Mouse (Mus musculus) neural tube, embryonic 14.5 days (tissue): Measurements from ENCODE around the gene Cavin3. TPM values are rescaled to one million over a fixed set of nuclear protein-coding genes. Genes with fewer than 3 reads are reported as not detected.

ENCODE experiments used
- ATAC-seq: fragments of 200-750 bp; cut with Nextera tagmentation; 2 replicates; pipeline ENCODE4 v1.8.0; 2017; ENCODE audit warnings: low read depth, mild to moderate bottlenecking, moderate TSS enrichment, moderate library complexity
- H3K27ac ChIP-seq: fragments of 300-500 bp; sonication (generic); 2 replicates; pipeline ENCODE4 v1.5.1; 2014; ENCODE audit warnings: low read depth, mild to moderate bottlenecking, control low read depth, low read length, moderate library complexity, mixed read lengths
- H3K27me3 ChIP-seq: fragments of 300-500 bp; sonication (generic); 2 replicates; pipeline ENCODE4 v1.6.1; 2014; ENCODE audit warnings: low read length; ENCODE audit not compliant: control insufficient read depth, insufficient read depth
- H3K36me3 ChIP-seq: fragments of 300-500 bp; sonication (generic); 2 replicates; pipeline ENCODE4 v1.6.1; 2014; ENCODE audit warnings: low read length, mixed read lengths; ENCODE audit not compliant: control insufficient read depth, insufficient read depth
- H3K4me1 ChIP-seq: fragments of 300-500 bp; sonication (generic); 2 replicates; pipeline ENCODE4 v1.6.1; 2014; ENCODE audit warnings: low read length; ENCODE audit not compliant: control insufficient read depth, insufficient read depth
- H3K4me2 ChIP-seq: fragments of 300-500 bp; sonication (generic); 2 replicates; pipeline ENCODE4 v1.6.1; 2014; ENCODE audit warnings: mild to moderate bottlenecking, low read depth, low read length, control low read depth
- H3K4me3 ChIP-seq: fragments of 300-500 bp; sonication (generic); 2 replicates; pipeline ENCODE4 v1.5.1; 2014; ENCODE audit warnings: low read depth, low read length, control low read depth, mixed read lengths
- H3K9ac ChIP-seq: fragments of 300-500 bp; sonication (generic); replicated peaks from 2 replicates; pipeline ENCODE4 v1.6.1; 2014; ENCODE audit warnings: low read depth, mild to moderate bottlenecking, control low read depth, low read length, mixed read lengths
- H3K9me3 ChIP-seq: fragments of 300-500 bp; sonication (generic); 2 replicates; pipeline ENCODE4 v1.6.1; 2016; ENCODE audit warnings: low read length; ENCODE audit not compliant: control insufficient read depth
- WGBS: fragments of 180-500 bp; shearing (Covaris S2); extraction: QIAGEN DNeasy Blood & Tissue Kit; methylation state at CpG from one replicate; pipeline ENCODE4 v1.1.7; 2014; 5-methylcytosine and 5-hydroxymethylcytosine counted together
- polyA plus RNA-seq: library from polyadenylated mRNA; unstranded; fragments of >200 nt; fragmentation: Nextera tagmentation; extraction: Ambion mirVana; gene quantifications from 2 replicates; pipeline ENCODE4 v1.2.1, GENCODE M21; 2014

Gene Cavin3
- polyA plus RNA-seq, 1 experiment from 2014 or later: 21.2 TPM

DNA sequence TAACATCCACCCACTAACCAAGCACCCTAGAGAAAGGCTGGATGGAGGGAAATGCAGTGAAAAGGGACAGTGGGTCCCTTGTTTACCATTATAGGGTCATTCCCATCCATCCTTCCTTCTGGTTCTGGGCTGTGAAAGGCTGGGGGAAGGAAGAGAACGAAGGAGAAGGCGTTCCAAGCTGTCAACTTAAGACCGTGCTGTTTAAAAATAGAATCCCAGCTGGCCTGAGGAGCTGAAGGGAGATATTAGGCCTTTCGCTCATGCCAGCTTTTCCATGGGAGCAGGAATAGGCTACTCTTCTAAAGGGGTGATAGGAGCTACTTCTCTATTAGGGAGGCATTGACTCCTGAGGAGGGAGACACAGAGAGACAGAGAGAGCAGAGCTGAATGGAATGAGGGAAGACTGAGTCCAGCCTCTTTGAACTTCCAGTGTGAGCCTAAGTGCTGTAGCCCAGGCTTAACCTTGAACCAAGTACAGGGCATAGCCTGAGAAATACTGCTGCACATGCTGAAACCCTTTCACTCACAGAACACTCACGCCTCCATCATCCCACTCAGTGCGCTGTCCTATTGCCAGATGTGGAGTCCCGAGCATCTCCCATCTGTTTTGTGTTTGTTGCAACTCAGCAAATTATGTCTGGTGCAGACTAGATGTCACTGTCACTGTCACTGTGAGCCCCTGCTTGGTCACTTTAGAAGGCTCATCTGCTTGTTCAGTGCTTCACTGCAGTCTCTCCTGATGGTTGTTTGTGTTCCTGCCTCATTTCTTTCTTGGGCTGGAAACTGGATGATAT is 43.9 kb downstream of the Cavin3 start:
- Histone ChIP-seq H3K27ac (no peak overlapping the region), H3K4me2 (no peak overlapping the region), H3K4me1 (no peaks in the 10 kb centered on the region), H3K27me3 (no peaks in the 10 kb centered on the region), H3K9ac (no peak overlapping the region), H3K9me3 (no peaks in the 10 kb centered on the region), H3K36me3 (no peaks in the 10 kb centered on the region), H3K4me3 (no peak overlapping the region)
- 81% methylated on average over 7 of the region's 7 CpGs for WGBS
- ATAC-seq: no peak

DNA sequence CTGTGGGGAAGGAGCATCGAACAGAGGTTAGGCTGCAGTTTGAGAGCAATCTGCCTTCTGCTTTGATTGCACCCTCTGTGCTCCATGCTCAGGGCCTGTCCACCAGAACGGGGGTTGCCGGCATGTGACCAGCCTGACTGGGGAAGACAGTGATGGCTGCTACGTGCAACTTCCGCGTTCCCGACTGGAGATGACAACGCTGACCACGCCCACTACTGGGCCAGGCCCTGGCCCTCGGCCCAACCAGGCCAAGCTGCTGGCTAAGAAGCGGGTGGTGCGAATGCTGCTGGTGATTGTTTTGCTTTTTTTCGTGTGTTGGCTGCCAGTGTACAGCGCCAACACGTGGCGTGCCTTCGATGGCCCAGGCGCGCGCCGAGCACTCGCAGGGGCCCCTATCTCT is 47.3 kb downstream of the Cavin3 start:
- Histone ChIP-seq H3K4me2 (no peak overlapping the region), H3K27ac (no peak overlapping the region), H3K4me1 (no peaks in the 10 kb centered on the region), H3K9ac (no peak overlapping the region), H3K27me3 (no peaks in the 10 kb centered on the region), H3K36me3 (no peaks in the 10 kb centered on the region), H3K4me3 (no peak overlapping the region), H3K9me3 (no peaks in the 10 kb centered on the region)
- WGBS: 86% methylated on average over 22 of the region's 22 CpGs
- ATAC-seq: no peak

DNA sequence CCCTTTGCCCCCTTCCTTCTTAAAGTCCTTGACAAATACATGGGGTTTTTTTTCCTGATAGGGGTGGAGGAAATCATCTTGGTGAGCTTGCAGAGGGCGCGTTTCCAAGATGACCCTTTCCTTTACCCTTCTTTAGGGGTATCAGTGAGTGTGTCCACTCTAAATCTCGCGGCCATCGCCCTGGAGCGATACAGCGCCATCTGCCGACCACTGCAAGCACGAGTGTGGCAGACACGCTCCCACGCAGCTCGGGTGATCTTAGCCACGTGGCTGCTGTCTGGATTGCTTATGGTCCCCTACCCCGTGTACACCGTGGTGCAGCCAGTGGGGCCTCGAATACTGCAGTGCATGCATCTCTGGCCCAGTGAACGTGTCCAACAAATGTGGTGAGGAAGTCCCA is 48.2 kb downstream of the Cavin3 start:
- H3K4me1 ChIP-seq: no peaks in the 10 kb centered on the region
- no peaks in the 10 kb centered on the region for H3K36me3 ChIP-seq
- H3K27me3 ChIP-seq: no peaks in the 10 kb centered on the region
- no peak overlapping the region for H3K27ac ChIP-seq
- no peak overlapping the region for H3K9ac ChIP-seq
- no peak overlapping the region for H3K4me3 ChIP-seq
- ATAC-seq: no peak
- WGBS: 88% methylated on average over 17 of the region's 17 CpGs
- H3K9me3 ChIP-seq: no peaks in the 10 kb centered on the region
- H3K4me2 ChIP-seq: no peak overlapping the region

DNA sequence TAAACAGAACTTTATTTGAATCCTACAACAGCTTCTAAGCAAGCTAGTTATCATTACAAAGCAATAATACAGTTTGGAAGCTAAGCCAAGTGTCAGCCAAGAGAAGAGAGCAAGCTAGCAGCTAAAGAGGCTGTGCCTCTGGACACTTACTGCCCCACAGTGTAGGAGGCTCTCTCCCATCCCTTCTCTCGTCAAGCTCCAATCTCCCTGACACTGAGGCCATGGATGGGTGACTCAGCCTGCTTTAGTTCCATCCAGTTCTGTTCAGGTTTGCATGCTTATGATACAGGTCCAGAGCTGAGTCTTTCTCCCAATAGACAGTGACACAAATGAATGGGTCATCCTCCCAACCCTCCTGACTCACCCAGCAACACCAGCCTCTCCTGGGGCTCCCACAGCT is 50.0 kb downstream of the Cavin3 start:
- Histone ChIP-seq H3K27me3 (no peaks in the 10 kb centered on the region), H3K4me3 (no peak overlapping the region), H3K9me3 (no peaks in the 10 kb centered on the region), H3K4me2 (no peak overlapping the region), H3K36me3 (no peaks in the 10 kb centered on the region), H3K9ac (no peak overlapping the region), H3K27ac (no peak overlapping the region), H3K4me1 (no peaks in the 10 kb centered on the region)
- ATAC-seq: no peak
- WGBS: 62% methylated on average over 1 of the region's 1 CpGs

Other genes with a start within 250 kb of the Cavin3 start
- not detected in 2 replicates for gene Olfr688, start 194.2 kb downstream of the Cavin3 start, polyA plus RNA-seq
- not detected in 2 replicates for gene Olfr689, start 171.1 kb downstream of the Cavin3 start, polyA plus RNA-seq
- not detected in 2 replicates for gene Olfr690, start 148.2 kb downstream of the Cavin3 start, polyA plus RNA-seq
- 0.27 and 0.35 TPM in 2 replicates for gene Olfr691, start 140.0 kb downstream of the Cavin3 start, polyA plus RNA-seq
- gene Olfr692, start 114.1 kb downstream of the Cavin3 start, polyA plus RNA-seq: not detected in 2 replicates
- gene Gm5901, start 107.3 kb downstream of the Cavin3 start, polyA plus RNA-seq: not detected in 2 replicates
- gene Fam160a2, start 82.2 kb downstream of the Cavin3 start, polyA plus RNA-seq: 40.1 and 43.7 TPM in 2 replicates
- not detected in 2 replicates for gene Cnga4, start 77.7 kb downstream of the Cavin3 start, polyA plus RNA-seq
- gene Cckbr, start 56.6 kb downstream of the Cavin3 start, polyA plus RNA-seq: 3.0 and 4.4 TPM in 2 replicates
- 93.8 and 98.1 TPM in 2 replicates for gene Smpd1, start 72.1 kb upstream of the Cavin3 start, polyA plus RNA-seq
- 220 and 224 TPM in 2 replicates for gene Apbb1, start 99.4 kb upstream of the Cavin3 start, polyA plus RNA-seq
- gene Hpx, start 117.8 kb upstream of the Cavin3 start, polyA plus RNA-seq: 0.58 TPM in 1 of 2 replicates, not detected in the other
- gene Trim3, start 151.3 kb upstream of the Cavin3 start, polyA plus RNA-seq: 92.3 and 93.1 TPM in 2 replicates
- gene Timm10b, start 157.8 kb upstream of the Cavin3 start, polyA plus RNA-seq: 155 and 163 TPM in 2 replicates
- gene Arfip2, start 158.1 kb upstream of the Cavin3 start, polyA plus RNA-seq: 84.7 and 87.5 TPM in 2 replicates
- gene Gm45799, start 158.3 kb upstream of the Cavin3 start, polyA plus RNA-seq: 6.1 and 31.1 TPM in 2 replicates
- gene Dnhd1, start 168.5 kb upstream of the Cavin3 start, polyA plus RNA-seq: 2.0 and 2.8 TPM in 2 replicates